Mouse (Mus musculus) urinary bladder, postnatal 36 days (tissue): ENCODE data around the gene Patj.
A peak's percentile ranks its signal among the peaks of the same experiment; 100 is the strongest.

Experiments
- DNase-seq, 2 experiments: peaks; one replicate each; pipeline ENCODE4 v3.0.0; 2022; ENCODE audit warnings: low spot score in 2 of 2, mixed read lengths in 1 of 2

Patj gene

GRCm38 (mm10) chr4:98444437-98445139, 49.0 kb downstream of the Patj start:
- DNase-seq: peak in 1 of 2 experiments; percentile 23

GRCm38 (mm10) chr4:98449564-98450263, 54.1 kb downstream of the Patj start:
- no peak for DNase-seq

GRCm38 (mm10) chr4:98450308-98450707, 54.7 kb downstream of the Patj start:
- no peak for DNase-seq

GRCm38 (mm10) chr4:98450829-98451228, 55.2 kb downstream of the Patj start:
- DNase-seq: no peak

GRCm38 (mm10) chr4:98451259-98451658, 55.7 kb downstream of the Patj start:
- DNase-seq: no peak

GRCm38 (mm10) chr4:98452725-98453124, 57.1 kb downstream of the Patj start:
- no peak for DNase-seq

- DNase-seq: no peak
Measured at GRCm38 (mm10) chr4:98453231-98453630, 57.6 kb downstream of the Patj start.

- DNase-seq: no peak
Measured at GRCm38 (mm10) chr4:98455352-98455751, 59.8 kb downstream of the Patj start.

GRCm38 (mm10) chr4:98455910-98456309, 60.3 kb downstream of the Patj start:
- no peak for DNase-seq

GRCm38 (mm10) chr4:98461804-98462341, 66.3 kb downstream of the Patj start:
- DNase-seq: no peak

GRCm38 (mm10) chr4:98465476-98465875, 69.9 kb downstream of the Patj start:
- no peak for DNase-seq

GRCm38 (mm10) chr4:98465886-98466285, 70.3 kb downstream of the Patj start:
- DNase-seq: no peak

GRCm38 (mm10) chr4:98471376-98471775, 75.8 kb downstream of the Patj start:
- DNase-seq: no peak

- peak in 1 of 2 experiments; percentile 21 for DNase-seq
Measured at GRCm38 (mm10) chr4:98473491-98473890, 77.9 kb downstream of the Patj start.

GRCm38 (mm10) chr4:98478005-98478404, 82.4 kb downstream of the Patj start:
- DNase-seq: peak in 1 of 2 experiments; percentile 7

GRCm38 (mm10) chr4:98486475-98486874, 90.9 kb downstream of the Patj start:
- no peak for DNase-seq

- no peak for DNase-seq
Measured at GRCm38 (mm10) chr4:98486901-98487300, 91.3 kb downstream of the Patj start.

- no peak for DNase-seq
Measured at GRCm38 (mm10) chr4:98489386-98489785, 93.8 kb downstream of the Patj start.

GRCm38 (mm10) chr4:98498341-98498740, 102.8 kb downstream of the Patj start:
- no peak for DNase-seq

- DNase-seq: no peak
Measured at GRCm38 (mm10) chr4:98500182-98500581, 104.6 kb downstream of the Patj start.

- DNase-seq: peak in 1 of 2 experiments; percentile 54
Measured at GRCm38 (mm10) chr4:98500875-98501274, 105.3 kb downstream of the Patj start.

- no peak for DNase-seq
Measured at GRCm38 (mm10) chr4:98504743-98505142, 109.2 kb downstream of the Patj start.
